Mouse (Mus musculus) embryonic facial prominence, embryonic 10.5 days (tissue): ENCODE data around the gene Slc5a5. TPM values are rescaled to one million over a fixed set of nuclear protein-coding genes. Genes with fewer than 3 reads are reported as not detected.
A peak's percentile ranks its signal among the peaks of the same experiment; 100 is the strongest.

Experiments
- DNase-seq: peaks from one replicate; pipeline ENCODE4 v3.0.0-alpha.2; 2017; ENCODE audit warnings: low spot score
- H3K27ac ChIP-seq: fragments of 300-500 bp; sonication (generic); replicated peaks from 2 replicates; pipeline ENCODE4 v1.5.1; 2016; ENCODE audit warnings: mild to moderate bottlenecking
- H3K27me3 ChIP-seq: fragments of 300-500 bp; sonication (generic); replicated peaks from 2 replicates; pipeline ENCODE4 v1.6.1; 2016; ENCODE audit warnings: low read depth, mild to moderate bottlenecking; ENCODE audit not compliant: poor library complexity, severe bottlenecking
- H3K36me3 ChIP-seq: fragments of 300-500 bp; sonication (generic); replicated peaks from 2 replicates; pipeline ENCODE4 v1.6.1; 2016; ENCODE audit warnings: mild to moderate bottlenecking, moderate library complexity
- H3K4me1 ChIP-seq: fragments of 300-500 bp; sonication (generic); 2 replicates; pipeline ENCODE4 v1.6.1; 2016
- H3K4me3 ChIP-seq: fragments of 300-500 bp; sonication (generic); 2 replicates; pipeline ENCODE4 v1.5.1; 2016; ENCODE audit warnings: mild to moderate bottlenecking, moderate library complexity
- H3K9me3 ChIP-seq: fragments of 300-500 bp; sonication (generic); 2 replicates; pipeline ENCODE4 v1.6.1; 2016; ENCODE audit warnings: mild to moderate bottlenecking
- WGBS: fragments of 180-500 bp; shearing (Covaris S2); methylation state at CpG from one replicate; pipeline ENCODE4 v1.1.7; 2016; 5-methylcytosine and 5-hydroxymethylcytosine counted together
- polyA plus RNA-seq: library from polyadenylated mRNA; unstranded; fragments of >200 nt; fragmentation: Nextera tagmentation; extraction: Ambion mirVana; gene quantifications from 2 replicates; pipeline ENCODE4 v1.2.1, GENCODE M21; 2016

Gene Slc5a5
- polyA plus RNA-seq, 1 experiment from 2014 or later: 0.30 TPM

DNA sequence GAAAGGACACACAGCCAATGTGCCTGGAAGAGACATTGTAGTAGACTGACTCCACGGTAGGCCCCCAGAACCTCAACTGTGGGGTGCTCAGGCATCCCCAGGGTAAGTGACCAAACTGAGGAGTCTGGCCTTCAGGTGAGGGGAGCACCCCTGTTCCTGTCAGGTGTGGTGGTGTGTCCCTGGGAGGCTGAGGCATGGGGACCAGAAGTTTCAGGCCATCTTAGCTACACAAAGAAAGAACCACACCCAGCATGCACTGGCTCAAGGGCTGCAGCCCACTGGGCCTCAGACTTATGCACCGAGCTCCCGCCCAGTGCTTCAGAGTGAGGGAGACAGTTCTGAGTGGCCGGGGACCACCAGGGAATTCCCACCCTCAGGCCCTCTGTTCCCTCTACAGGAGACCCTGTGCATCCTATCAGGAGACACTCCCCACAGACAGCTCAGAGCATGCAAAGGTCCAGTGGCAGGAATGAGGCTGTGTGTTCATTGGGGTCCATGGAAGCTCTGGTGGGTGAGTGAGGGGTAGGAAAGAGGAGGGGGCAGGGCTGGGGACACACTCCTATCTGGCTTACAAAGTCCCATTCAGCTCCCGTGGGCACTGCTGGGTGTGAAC lies 21.3 kb downstream of the Slc5a5 start:
- Histone ChIP-seq H3K4me3 (peak overlapping the region; percentile 14), H3K27me3 (no peaks in the 10 kb centered on the region), H3K9me3 (no peaks in the 10 kb centered on the region), H3K4me1 (peaks cover 50% of the 10 kb centered on the region), H3K36me3 (peaks cover 16% of the 10 kb centered on the region), H3K27ac (no peak overlapping the region)
- 87% methylated on average over 5 of the region's 5 CpGs for WGBS
- no peak for DNase-seq

GRCm38 (mm10) chr8:70869601-70870041 lies 22.9 kb downstream of the Slc5a5 start:
- 51% methylated on average over 16 of the region's 16 CpGs for WGBS
- no peaks in the 10 kb centered on the region; the same call in 1 of the 2 replicates for H3K27me3 ChIP-seq
- H3K4me3 ChIP-seq: peak overlapping the region; percentile 49
- H3K4me1 ChIP-seq: peaks cover 66% of the 10 kb centered on the region
- H3K36me3 ChIP-seq: peaks cover 16% of the 10 kb centered on the region
- H3K27ac ChIP-seq: peak overlapping the region; percentile 80
- peak; percentile 83 for DNase-seq
- no peaks in the 10 kb centered on the region for H3K9me3 ChIP-seq

- Histone ChIP-seq H3K4me1 (peaks cover 71% of the 10 kb centered on the region), H3K4me3 (peak overlapping the region; percentile 49)
- 39% methylated on average over 5 of the region's 5 CpGs for WGBS
These were observed 23.4 kb downstream of the Slc5a5 start for GRCm38 (mm10) chr8:70869199-70869571.

DNA sequence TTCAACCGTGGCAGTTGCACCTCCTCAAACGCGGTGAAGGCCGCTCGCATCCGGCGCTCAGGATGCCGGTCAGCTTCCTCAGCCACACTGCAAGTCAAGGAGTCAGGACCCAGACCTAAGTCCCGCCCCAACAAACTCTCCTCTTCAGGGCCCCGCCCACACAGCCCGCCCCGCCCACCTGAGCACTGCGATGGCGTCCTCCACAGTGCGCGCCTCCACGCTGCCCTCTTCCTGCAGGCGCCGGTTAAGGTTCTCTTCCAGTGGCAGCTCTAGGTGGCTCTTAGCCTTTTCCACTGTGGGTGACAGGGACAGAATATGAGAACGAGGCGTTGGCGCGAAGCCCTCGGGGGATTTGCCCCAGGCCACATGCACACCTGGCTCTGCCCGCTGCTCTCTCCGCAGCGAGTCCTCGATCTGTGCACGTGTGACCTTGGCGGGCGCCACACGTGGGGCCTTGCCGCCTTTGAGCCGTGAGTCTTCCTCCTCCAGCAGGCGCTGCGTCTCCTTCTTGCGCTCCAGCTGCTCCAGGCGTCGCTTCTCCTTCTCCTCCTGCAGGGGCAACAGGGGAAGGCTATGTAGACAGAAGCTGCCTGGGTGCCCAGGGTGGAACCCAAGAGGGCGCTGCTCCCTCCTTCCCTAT lies 23.9 kb downstream of the Slc5a5 start:
- H3K27me3 ChIP-seq: peaks cover 9% of the 10 kb centered on the region
- peak overlapping the region; percentile 49 for H3K4me3 ChIP-seq
- peak overlapping the region; percentile 80 for H3K27ac ChIP-seq
- H3K36me3 ChIP-seq: peaks cover 16% of the 10 kb centered on the region
- H3K4me1 ChIP-seq: peaks cover 71% of the 10 kb centered on the region
- DNase-seq: peak; percentile 84
- 13% methylated on average over 40 of the region's 40 CpGs for WGBS
- H3K9me3 ChIP-seq: no peaks in the 10 kb centered on the region

More at GRCm38 (mm10) chr8:70869199-70869571, 23.4 kb downstream of the Slc5a5 start:
- peak overlapping the region; percentile 80 for H3K27ac ChIP-seq
- DNase-seq: no peak
- no peaks in the 10 kb centered on the region for H3K9me3 ChIP-seq
- peaks cover 4% of the 10 kb centered on the region; the same call in 1 of the 2 replicates for H3K27me3 ChIP-seq
- peaks cover 16% of the 10 kb centered on the region for H3K36me3 ChIP-seq

- H3K9me3 ChIP-seq: no peaks in the 10 kb centered on the region
- H3K4me1 ChIP-seq: peaks cover 78% of the 10 kb centered on the region
- DNase-seq: no peak
- peak overlapping the region; percentile 66 for H3K4me3 ChIP-seq
- H3K27me3 ChIP-seq: peaks cover 30% of the 10 kb centered on the region
- WGBS: 83% methylated on average over 7 of the region's 7 CpGs
- peak overlapping the region; percentile 96; the same call in 1 of the 2 replicates for H3K27ac ChIP-seq
- peaks cover 16% of the 10 kb centered on the region for H3K36me3 ChIP-seq
These were observed 26.0 kb downstream of the Slc5a5 start for GRCm38 (mm10) chr8:70866566-70866965.

GRCm38 (mm10) chr8:70866001-70866520 lies 26.5 kb downstream of the Slc5a5 start:
- H3K36me3 ChIP-seq: peaks cover 16% of the 10 kb centered on the region
- no peak for DNase-seq
- 9% methylated on average over 12 of the region's 12 CpGs for WGBS

GRCm38 (mm10) chr8:70865350-70866000 lies 27.1 kb downstream of the Slc5a5 start:
- Histone ChIP-seq H3K4me1 (peaks cover 77% of the 10 kb centered on the region), H3K9me3 (no peaks in the 10 kb centered on the region)

More at GRCm38 (mm10) chr8:70866001-70866520, 26.5 kb downstream of the Slc5a5 start:
- peaks cover 35% of the 10 kb centered on the region for H3K27me3 ChIP-seq
- H3K4me3 ChIP-seq: peak overlapping the region; percentile 66
- H3K9me3 ChIP-seq: no peaks in the 10 kb centered on the region
- peaks cover 79% of the 10 kb centered on the region for H3K4me1 ChIP-seq
- peak overlapping the region; percentile 96 for H3K27ac ChIP-seq

DNA sequence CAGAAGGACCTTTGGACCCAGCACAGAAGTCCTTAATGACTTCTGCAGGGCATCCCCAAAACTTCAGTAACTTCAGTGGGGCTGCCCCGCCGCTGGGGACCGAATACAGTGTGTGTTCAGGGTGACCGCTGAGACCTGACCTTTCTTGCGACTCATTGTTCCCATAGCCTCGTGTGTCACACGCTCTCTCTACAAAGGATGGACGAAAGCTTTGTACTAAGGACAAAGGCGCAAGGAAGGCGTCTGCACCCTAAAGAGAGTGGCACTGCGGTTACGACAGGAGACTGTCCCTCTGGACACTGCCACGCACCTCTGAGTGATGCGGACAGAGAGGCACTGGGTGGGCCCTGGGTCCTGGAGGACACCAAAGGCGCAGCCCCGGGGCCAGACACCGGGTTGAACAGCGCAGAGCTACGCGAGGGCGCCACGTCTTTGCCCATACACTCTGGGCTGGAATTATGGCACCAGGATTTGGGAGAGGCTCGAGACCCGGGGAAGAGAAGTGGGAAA lies 27.8 kb downstream of the Slc5a5 start:
- Histone ChIP-seq H3K4me3 (peak overlapping the region; percentile 66), H3K9me3 (no peaks in the 10 kb centered on the region), H3K27me3 (peaks cover 44% of the 10 kb centered on the region), H3K36me3 (peaks cover 16% of the 10 kb centered on the region), H3K4me1 (peaks cover 76% of the 10 kb centered on the region), H3K27ac (peak overlapping the region; percentile 96)
- under 1% methylated on average over 24 of the region's 24 CpGs for WGBS
- DNase-seq: peak; percentile 74

More at GRCm38 (mm10) chr8:70865350-70866000, 27.1 kb downstream of the Slc5a5 start:
- peak; percentile 100 for DNase-seq
- peak overlapping the region; percentile 96 for H3K27ac ChIP-seq
- H3K4me3 ChIP-seq: peak overlapping the region; percentile 66
- WGBS: under 1% methylated on average over 46 of the region's 46 CpGs
- peaks cover 39% of the 10 kb centered on the region for H3K27me3 ChIP-seq
- peaks cover 16% of the 10 kb centered on the region for H3K36me3 ChIP-seq

- Histone ChIP-seq H3K9me3 (no peaks in the 10 kb centered on the region), H3K4me1 (peaks cover 69% of the 10 kb centered on the region), H3K36me3 (peaks cover 16% of the 10 kb centered on the region), H3K27ac (peak overlapping the region; percentile 96), H3K4me3 (peak overlapping the region; percentile 66), H3K27me3 (peaks cover 48% of the 10 kb centered on the region)
- WGBS: 1% methylated on average over 46 of the region's 46 CpGs
- DNase-seq: peak; percentile 63
These were observed 28.4 kb downstream of the Slc5a5 start for GRCm38 (mm10) chr8:70863956-70864711.

DNA sequence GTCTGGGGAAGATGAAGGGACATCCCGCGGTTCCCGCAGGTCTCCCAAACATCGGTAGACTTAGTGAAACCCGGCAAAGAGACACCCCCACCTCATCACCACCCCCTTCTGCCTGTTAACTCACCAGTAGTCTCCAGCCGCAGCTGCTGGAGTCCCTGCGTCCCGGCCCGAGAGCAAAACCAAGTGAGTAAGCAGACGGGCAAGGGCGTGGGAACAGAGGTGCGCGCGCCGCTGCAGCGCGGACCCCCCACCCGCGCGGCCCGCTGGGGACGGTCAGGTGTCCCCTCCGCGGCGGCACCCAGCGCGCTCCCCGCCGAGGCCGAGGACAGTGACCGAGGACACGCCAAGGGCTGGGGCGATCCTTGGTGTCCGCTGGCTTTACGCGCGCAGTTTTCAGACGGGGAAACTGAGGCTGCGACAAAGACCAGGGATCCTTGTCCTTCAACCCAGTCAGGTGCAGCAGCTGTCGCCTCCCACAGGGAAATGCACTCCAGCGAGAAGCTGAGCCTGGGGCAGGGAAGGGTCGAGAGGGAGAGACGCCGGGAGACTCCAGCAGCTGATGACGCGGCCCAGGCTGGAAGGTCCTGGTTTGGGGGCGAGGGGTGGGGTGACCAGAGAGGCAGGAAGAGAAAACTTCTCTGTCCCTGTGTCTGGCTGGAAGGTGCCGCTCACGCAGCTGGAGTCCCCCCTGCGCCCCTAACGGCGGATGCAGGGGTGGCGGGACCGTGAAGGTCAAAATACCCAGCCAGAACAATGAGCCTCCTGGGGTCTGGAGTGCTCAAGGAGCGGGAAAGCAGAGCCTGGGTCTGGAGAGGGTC lies 29.5 kb downstream of the Slc5a5 start, which contains the start of gene Kcnn1:
Kcnn1 (minus strand) TSS at position 435 of the 818 bp plus-strand sequence.
- Histone ChIP-seq H3K4me3 (peak within 1 kb of the TSS; percentile 66), H3K4me1 (peaks cover 68% of the 10 kb centered on the region), H3K36me3 (peaks cover 9% of the 10 kb centered on the region), H3K9me3 (no peaks in the 10 kb centered on the region), H3K27me3 (peaks cover 58% of the 10 kb centered on the region), H3K27ac (peak within 1 kb of the TSS; percentile 96)
- WGBS: 1% methylated on average over 55 of the region's 55 CpGs
- DNase-seq: peak; percentile 80

DNA sequence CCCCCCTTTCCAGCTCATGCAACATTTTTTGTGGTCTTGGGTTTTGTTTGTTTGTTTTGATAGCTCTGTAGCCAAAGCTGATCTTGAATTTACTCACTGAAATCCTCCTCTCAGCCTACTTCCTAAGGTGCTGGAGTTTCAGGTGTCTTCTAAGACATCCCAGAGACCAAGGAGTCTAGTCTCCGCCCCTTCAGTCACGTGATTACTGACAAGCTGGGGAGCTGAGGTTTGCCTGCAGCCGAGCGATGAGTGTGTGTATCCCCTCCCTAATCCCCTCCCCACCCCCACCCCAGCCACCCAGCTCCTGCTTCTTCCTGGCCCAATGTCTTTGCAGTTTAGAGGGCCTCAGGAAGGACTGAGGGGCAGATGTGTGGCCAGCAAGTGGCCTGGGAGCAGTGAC lies 35.0 kb downstream of the Slc5a5 start:
- peak; percentile 47 for DNase-seq
- H3K4me3 ChIP-seq: peak overlapping the region; percentile 66; the same call in 1 of the 2 replicates
- no peaks in the 10 kb centered on the region for H3K9me3 ChIP-seq
- peaks cover 60% of the 10 kb centered on the region for H3K27me3 ChIP-seq
- H3K27ac ChIP-seq: peak overlapping the region; percentile 32
- no peaks in the 10 kb centered on the region; the same call in 1 of the 2 replicates for H3K36me3 ChIP-seq
- peaks cover 46% of the 10 kb centered on the region for H3K4me1 ChIP-seq
- WGBS: 10% methylated on average over 4 of the region's 4 CpGs
